Mouse (Mus musculus) lung, adult 2 months (tissue): ENCODE measurements at regions not wholly inside any gene's neighbourhood (a gene's known extent, or its start where the extent isn't known, plus 50 kb on each side); places are given as distances from the start of the nearest gene placed in this dataset.

Source experiments
- CTCF ChIP-seq: fragments of 200-500 bp; IDR thresholded peaks from 2 replicates; pipeline ENCODE4 v1.5.1; 2011; ENCODE audit warnings: mild to moderate bottlenecking, low read length, control low read depth; ENCODE audit not compliant: insufficient read depth
- POLR2A ChIP-seq: fragments of 200-500 bp; IDR thresholded peaks from 2 replicates; pipeline ENCODE4 v1.6.1; 2011; ENCODE audit warnings: low read depth, mild to moderate bottlenecking, control low read depth, low read length, borderline replicate concordance; ENCODE audit errors: extremely low read depth

- no peak for TF ChIP-seq CTCF
- TF ChIP-seq POLR2A, result no peak
Observed at GRCm38 (mm10) chr17:14133986-14134385, 70.1 kb downstream of the Dact2 start.
